Mouse (Mus musculus): Measurements from ENCODE around the gene Olfr960. TPM values are rescaled to one million over a fixed set of nuclear protein-coding genes. Genes with fewer than 3 reads are reported as not detected.

The Olfr960 gene
- total RNA-seq, 2 experiments from 2014 or later, result not detected

Other genes starting within 250 kb of the Olfr960 start
- gene Olfr951, start 234.0 kb upstream of the Olfr960 start, total RNA-seq (2021), result not detected
- not detected for gene Olfr952, start 194.2 kb upstream of the Olfr960 start, total RNA-seq (2021)
- gene Olfr954, start 164.7 kb upstream of the Olfr960 start, total RNA-seq (2021), result not detected
- not detected for gene Olfr955, start 149.4 kb upstream of the Olfr960 start, total RNA-seq (2021)
- gene Olfr44, start 127.4 kb upstream of the Olfr960 start, total RNA-seq (2021), result not detected
- gene Olfr957, start 105.6 kb upstream of the Olfr960 start, total RNA-seq (2021), result not detected
- gene Olfr958, start 67.3 kb upstream of the Olfr960 start, total RNA-seq (2021), result not detected
- not detected for gene Olfr959, start 45.8 kb upstream of the Olfr960 start, total RNA-seq (2021)
- 1 to 10 TPM; 5.3 to 7.1 TPM for gene AW551984, start 17.0 kb upstream of the Olfr960 start, total RNA-seq (2021)
- not detected for gene Olfr148, start 10.7 kb upstream of the Olfr960 start, total RNA-seq (2021)
- gene Olfr961, start 23.7 kb downstream of the Olfr960 start, total RNA-seq (2021), result not detected
- not detected for gene Olfr963, start 45.8 kb downstream of the Olfr960 start, total RNA-seq (2021)
- gene Olfr149, start 85.7 kb downstream of the Olfr960 start, total RNA-seq (2021), result not detected
- gene Olfr965, start 90.0 kb downstream of the Olfr960 start, total RNA-seq (2021), result not detected
- not detected for gene Olfr150, start 109.6 kb downstream of the Olfr960 start, total RNA-seq (2021)
- not detected for gene Olfr967, start 124.9 kb downstream of the Olfr960 start, total RNA-seq (2021)
- gene Olfr968, start 161.9 kb downstream of the Olfr960 start, total RNA-seq (2021), result not detected
- not detected for gene Olfr969, start 169.6 kb downstream of the Olfr960 start, total RNA-seq (2021)
- not detected for gene Olfr970, start 187.5 kb downstream of the Olfr960 start, total RNA-seq (2021)
- gene Olfr971, start 215.5 kb downstream of the Olfr960 start, total RNA-seq (2021), result not detected
- not detected for gene Olfr972, start 245.0 kb downstream of the Olfr960 start, total RNA-seq (2021)